Mouse (Mus musculus) embryonic facial prominence, embryonic 11.5 days (tissue): ENCODE results near the gene Lbp. TPM values are rescaled to one million over a fixed set of nuclear protein-coding genes. Genes with fewer than 3 reads are reported as not detected.

ENCODE experiments used
- ATAC-seq: fragments of 200-750 bp; cut with Nextera tagmentation; replicated peaks from 2 replicates; pipeline ENCODE4 v1.8.0; 2017; ENCODE audit warnings: low read depth; ENCODE audit not compliant: insufficient number of reproducible peaks, low FRiP score, low TSS enrichment
- DNase-seq: peaks from one replicate; pipeline ENCODE4 v3.0.0-alpha.2; 2015; ENCODE audit warnings: low spot score
- H3K27ac ChIP-seq: fragments of 300-500 bp; sonication (generic); replicated peaks from 2 replicates; pipeline ENCODE4 v1.5.1; 2014; ENCODE audit warnings: mild to moderate bottlenecking, low read depth, low read length, control low read depth
- H3K27me3 ChIP-seq: fragments of 300-500 bp; sonication (generic); 2 replicates; pipeline ENCODE4 v1.6.1; 2014; ENCODE audit warnings: mild to moderate bottlenecking, low read length, moderate library complexity, mixed read lengths; ENCODE audit not compliant: control insufficient read depth, insufficient read depth
- H3K36me3 ChIP-seq: fragments of 300-500 bp; sonication (generic); replicated peaks from 2 replicates; pipeline ENCODE4 v1.6.1; 2014; ENCODE audit warnings: low read depth, mild to moderate bottlenecking, low read length, moderate library complexity, mixed read lengths; ENCODE audit not compliant: control insufficient read depth, insufficient read depth
- H3K4me1 ChIP-seq: fragments of 300-500 bp; sonication (generic); 2 replicates; pipeline ENCODE4 v1.6.1; 2014; ENCODE audit warnings: low read length, mixed read lengths; ENCODE audit not compliant: control insufficient read depth, insufficient read depth
- H3K4me2 ChIP-seq: fragments of 300-500 bp; sonication (generic); 2 replicates; pipeline ENCODE4 v1.6.1; 2014; ENCODE audit warnings: low read depth, mild to moderate bottlenecking, control low read depth, low read length, moderate library complexity
- H3K4me3 ChIP-seq: fragments of 300-500 bp; sonication (generic); 2 replicates; pipeline ENCODE4 v1.5.1; 2014; ENCODE audit warnings: low read depth, low read length, control low read depth
- H3K9ac ChIP-seq: fragments of 300-500 bp; sonication (generic); replicated peaks from 2 replicates; pipeline ENCODE4 v1.6.1; 2014; ENCODE audit warnings: mild to moderate bottlenecking, control low read depth, low read length
- H3K9me3 ChIP-seq: fragments of 300-500 bp; sonication (generic); replicated peaks from 2 replicates; pipeline ENCODE4 v1.6.1; 2016; ENCODE audit warnings: mild to moderate bottlenecking, low read length, inconsistent platforms, mixed read lengths; ENCODE audit not compliant: control insufficient read depth
- WGBS: fragments of 180-500 bp; shearing (Covaris S2); extraction: QIAGEN DNeasy Blood & Tissue Kit; methylation state at CpG from one replicate; pipeline ENCODE4 v1.1.7; 2014; 5-methylcytosine and 5-hydroxymethylcytosine counted together
- polyA plus RNA-seq: library from polyadenylated mRNA; unstranded; fragments of >200 nt; fragmentation: Nextera tagmentation; extraction: Ambion mirVana; gene quantifications from 2 replicates; pipeline ENCODE4 v1.2.1, GENCODE M21; 2014

Lbp gene
- polyA plus RNA-seq = 3.8 and 4.6 TPM in 2 replicates

DNA sequence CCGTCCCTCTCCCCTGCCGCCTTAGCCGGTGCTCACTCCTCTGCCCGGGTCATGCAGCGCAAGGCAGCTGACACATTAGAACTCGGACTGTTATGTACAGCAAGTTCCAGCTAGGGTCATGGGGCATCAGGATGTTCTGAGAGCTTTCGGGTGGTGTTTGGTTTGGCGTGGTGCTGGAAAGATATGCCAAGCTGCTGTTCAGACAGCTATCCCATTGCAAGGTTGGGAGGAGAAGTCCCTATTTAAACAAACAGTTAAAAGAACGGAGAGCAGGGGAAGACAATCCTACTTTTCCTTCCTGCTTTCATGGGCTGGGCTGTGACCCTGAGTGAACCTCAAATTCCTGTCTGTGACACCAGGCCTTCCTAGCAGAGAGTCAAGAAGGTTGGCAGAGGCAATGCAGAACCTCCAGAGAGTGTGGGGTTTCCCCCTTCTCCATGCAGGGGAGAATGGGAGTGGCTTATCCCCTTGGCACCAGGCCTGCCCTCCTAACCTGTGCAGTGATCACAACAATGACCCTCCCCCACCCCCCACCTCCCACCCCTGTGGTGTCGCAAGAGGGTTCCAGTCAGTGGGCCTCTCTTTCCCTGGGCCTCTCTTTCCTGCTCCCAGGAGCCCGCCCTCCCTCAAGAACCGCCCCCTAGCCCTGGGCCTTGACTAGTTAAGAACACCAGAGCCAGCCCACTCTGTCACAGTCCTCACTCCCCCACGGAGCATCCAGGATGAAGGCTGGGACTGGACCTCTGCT lies at the start of gene Lbp:
Gene Lbp (plus strand): TSS at position 546 of the 748 bp plus-strand sequence.
- peak; percentile 26 for DNase-seq
- no peak within 1 kb of the TSS for H3K27ac ChIP-seq
- no peaks in the 10 kb centered on the region for H3K9me3 ChIP-seq
- peak; percentile 54; the same call in 1 of the 2 replicates for ATAC-seq
- no peak within 1 kb of the TSS for H3K4me2 ChIP-seq
- peaks cover 2% of the 10 kb centered on the region; the same call in 1 of the 2 replicates for H3K4me1 ChIP-seq
- H3K4me3 ChIP-seq = no peak within 1 kb of the TSS
- 50% methylated on average over 13 of the region's 13 CpGs for WGBS
- H3K9ac ChIP-seq = peak within 1 kb of the TSS; percentile 25; the same call in 1 of the 2 replicates
- no peaks in the 10 kb centered on the region for H3K36me3 ChIP-seq
- no peaks in the 10 kb centered on the region for H3K27me3 ChIP-seq

DNA sequence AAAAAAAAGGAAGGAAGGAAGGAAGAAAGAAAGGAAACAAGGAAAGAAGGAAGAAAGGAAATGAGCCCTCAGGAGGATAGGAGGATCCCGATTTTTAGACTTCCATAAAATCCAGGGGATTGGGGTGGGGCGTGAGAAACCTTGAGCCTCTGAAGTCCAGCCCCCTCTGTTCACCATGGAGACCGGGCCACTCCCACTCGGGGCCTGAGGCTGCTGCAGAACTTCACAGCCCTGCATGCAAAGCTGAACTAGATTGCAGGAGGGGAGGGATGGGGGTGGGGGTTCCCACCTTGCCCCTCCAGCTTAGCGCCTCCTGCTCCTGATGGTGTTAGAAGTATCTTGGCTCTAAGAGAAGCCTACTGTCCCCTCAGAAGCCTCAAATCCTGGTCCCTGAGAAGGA lies 49.4 kb upstream of the Lbp start:
- DNase-seq = peak; percentile 48
- ATAC-seq = no peak
- H3K9me3 ChIP-seq = no peaks in the 10 kb centered on the region
- peaks cover 3% of the 10 kb centered on the region; the same call in 1 of the 2 replicates for H3K4me1 ChIP-seq
- H3K9ac ChIP-seq = no peak overlapping the region
- no peak overlapping the region for H3K27ac ChIP-seq
- WGBS = 12% methylated on average over 5 of the region's 5 CpGs
- H3K4me2 ChIP-seq = no peak overlapping the region
- no peaks in the 10 kb centered on the region for H3K27me3 ChIP-seq
- H3K36me3 ChIP-seq = no peaks in the 10 kb centered on the region
- H3K4me3 ChIP-seq = no peak overlapping the region

DNA sequence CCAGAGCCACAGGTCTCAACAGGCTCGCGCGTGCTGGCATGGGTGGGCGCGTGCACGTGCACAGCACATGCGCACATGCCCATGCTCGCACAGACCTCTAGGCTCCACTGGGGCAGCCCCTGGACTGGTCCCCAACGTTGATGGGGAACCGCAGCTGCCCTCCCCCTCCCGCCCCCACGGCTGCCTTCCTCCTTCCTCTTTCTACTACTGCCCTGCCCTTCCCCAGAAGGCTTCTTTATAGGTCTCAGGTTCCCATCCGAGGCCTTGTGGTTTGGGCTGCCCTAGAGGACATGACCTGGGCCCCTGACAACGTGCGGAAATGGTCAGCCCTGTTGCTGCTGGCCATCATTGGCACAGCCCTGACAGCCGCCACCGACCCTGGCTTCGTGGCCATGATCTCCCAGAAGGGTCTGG lies 48.3 kb upstream of the Lbp start, which contains the start of gene Bpi:
Gene Bpi (plus strand): TSS at position 90 of the 414 bp plus-strand sequence.
- Histone ChIP-seq H3K36me3 (no peaks in the 10 kb centered on the region), H3K9ac (no peak within 1 kb of the TSS), H3K4me2 (no peak within 1 kb of the TSS), H3K27ac (no peak within 1 kb of the TSS), H3K4me1 (peaks cover 3% of the 10 kb centered on the region; the same call in 1 of the 2 replicates), H3K9me3 (no peaks in the 10 kb centered on the region), H3K27me3 (no peaks in the 10 kb centered on the region), H3K4me3 (no peak within 1 kb of the TSS)
- ATAC-seq (peak; percentile 20; the same call in 1 of the 2 replicates), DNase-seq (peak; percentile 23)
- 56% methylated on average over 18 of the region's 18 CpGs for WGBS

DNA sequence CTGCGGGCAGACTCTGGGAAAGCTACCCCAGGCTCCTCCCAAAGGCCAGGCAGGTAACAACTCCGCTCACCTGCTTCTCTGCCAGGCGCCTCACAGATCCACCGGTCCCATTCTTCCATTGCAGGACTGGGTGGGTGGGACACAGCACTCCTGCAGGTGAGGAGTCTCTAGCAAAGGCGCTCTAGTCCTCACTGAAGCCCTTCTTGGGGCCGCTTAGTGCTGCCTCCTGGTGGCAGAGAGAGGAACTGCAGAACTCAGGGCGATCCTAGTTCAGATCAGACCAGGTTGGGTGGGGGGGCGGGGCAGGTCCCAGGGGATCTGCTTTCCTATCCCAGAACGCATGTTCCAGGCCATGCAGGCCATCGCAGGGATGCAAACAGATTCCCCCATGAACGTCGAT lies 47.5 kb upstream of the Lbp start:
- Histone ChIP-seq H3K4me1 (peaks cover 3% of the 10 kb centered on the region; the same call in 1 of the 2 replicates), H3K9me3 (no peaks in the 10 kb centered on the region), H3K36me3 (no peaks in the 10 kb centered on the region), H3K9ac (no peak overlapping the region), H3K27me3 (no peaks in the 10 kb centered on the region), H3K27ac (no peak overlapping the region), H3K4me3 (no peak overlapping the region), H3K4me2 (no peak overlapping the region)
- DNase-seq (peak; percentile 89), ATAC-seq (peak; percentile 27; the same call in 1 of the 2 replicates)
- 10% methylated on average over 12 of the region's 12 CpGs for WGBS

DNA sequence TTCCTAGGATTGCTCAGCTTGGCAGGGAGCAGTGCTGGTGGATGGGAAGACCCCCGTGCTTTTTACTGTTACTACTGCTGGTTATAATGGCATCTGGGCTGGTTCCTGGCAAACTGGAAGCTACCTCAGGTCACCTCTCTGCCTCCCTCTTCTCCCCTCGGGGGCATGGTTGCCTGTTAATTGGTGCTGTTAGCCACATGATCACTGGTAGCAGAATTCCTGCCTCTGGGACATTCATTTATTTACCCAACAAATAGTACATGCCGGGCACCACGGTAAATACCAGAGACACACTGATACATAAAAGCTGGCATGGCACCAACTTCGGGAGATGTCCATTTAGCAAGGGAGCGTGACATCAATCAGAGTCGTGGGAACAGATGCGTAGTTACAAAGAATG lies 46.8 kb upstream of the Lbp start:
- H3K36me3 ChIP-seq = no peaks in the 10 kb centered on the region
- peaks cover 3% of the 10 kb centered on the region; the same call in 1 of the 2 replicates for H3K4me1 ChIP-seq
- ATAC-seq (no peak), DNase-seq (no peak)
- no peak overlapping the region for H3K4me2 ChIP-seq
- 80% methylated on average over 8 of the region's 8 CpGs for WGBS
- no peak overlapping the region for H3K27ac ChIP-seq
- H3K4me3 ChIP-seq = no peak overlapping the region
- no peak overlapping the region for H3K9ac ChIP-seq
- H3K27me3 ChIP-seq = no peaks in the 10 kb centered on the region
- H3K9me3 ChIP-seq = no peaks in the 10 kb centered on the region

DNA sequence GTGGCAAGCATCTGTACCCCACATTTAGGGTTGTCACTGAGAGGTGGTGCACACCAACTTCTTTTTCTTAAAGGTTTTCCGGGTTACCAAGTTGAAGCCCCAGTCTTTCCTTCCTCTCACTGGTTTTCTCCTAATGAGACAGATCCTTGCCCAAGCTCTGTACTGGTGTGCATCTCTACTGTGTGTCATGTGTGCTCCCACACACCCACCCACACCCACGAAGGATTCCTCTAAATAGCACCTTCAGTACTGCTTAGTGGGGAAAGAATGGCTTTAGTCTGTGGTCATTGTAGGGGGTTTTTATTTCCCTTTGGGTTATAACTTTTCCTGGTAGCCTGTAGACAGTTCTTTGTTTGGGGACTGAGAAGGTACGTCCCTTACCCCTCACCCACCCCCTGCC lies 41.4 kb upstream of the Lbp start:
- Histone ChIP-seq H3K27me3 (no peaks in the 10 kb centered on the region), H3K27ac (no peak overlapping the region), H3K9me3 (no peaks in the 10 kb centered on the region), H3K36me3 (no peaks in the 10 kb centered on the region), H3K4me1 (no peaks in the 10 kb centered on the region), H3K4me2 (no peak overlapping the region), H3K4me3 (no peak overlapping the region), H3K9ac (no peak overlapping the region)
- DNase-seq (no peak), ATAC-seq (no peak)
- 78% methylated on average over 3 of the region's 3 CpGs for WGBS

DNA sequence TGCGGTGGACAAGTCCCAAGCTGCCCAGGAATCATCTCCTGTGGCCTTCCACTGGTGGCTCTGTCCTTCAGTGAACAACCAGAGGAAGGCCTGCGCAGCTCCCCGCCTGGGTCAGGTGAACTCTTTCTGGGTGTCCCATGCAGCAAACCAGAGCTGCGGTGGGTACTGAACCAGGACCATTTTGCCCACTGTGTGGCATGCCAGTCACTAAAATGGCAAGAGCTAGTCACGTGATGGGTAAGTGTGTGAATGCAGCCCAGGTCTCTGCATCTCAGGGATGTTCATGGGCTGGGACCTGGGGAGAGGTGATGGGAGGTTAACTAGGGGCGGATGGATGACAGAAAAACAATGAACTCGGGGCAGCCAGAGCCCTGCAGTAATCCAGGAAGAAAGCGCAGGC lies 36.3 kb upstream of the Lbp start:
- no peak overlapping the region for H3K27ac ChIP-seq

DNA sequence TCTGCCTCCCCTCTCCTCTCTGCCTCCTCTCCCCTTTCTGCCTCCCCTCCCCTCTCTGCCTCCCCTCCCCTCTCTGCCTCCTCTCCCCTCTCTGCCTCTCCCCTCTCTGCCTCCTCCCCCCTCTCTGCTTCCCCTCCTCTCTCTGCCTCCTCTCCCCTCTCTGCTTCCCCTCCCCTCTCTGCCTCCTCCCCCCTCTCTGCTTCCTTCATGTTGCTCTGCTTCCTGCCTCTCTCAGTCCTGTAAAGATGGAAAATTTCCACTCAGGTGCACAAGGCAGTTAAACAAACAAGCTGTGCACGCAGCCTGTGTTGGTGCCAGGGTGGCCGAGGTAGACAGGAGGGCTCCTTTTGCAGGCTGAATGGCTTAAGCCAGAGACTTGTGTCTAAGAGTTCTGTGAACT lies 32.6 kb upstream of the Lbp start:
- Histone ChIP-seq H3K27ac (no peak overlapping the region), H3K9ac (no peak overlapping the region), H3K36me3 (no peaks in the 10 kb centered on the region), H3K4me1 (no peaks in the 10 kb centered on the region; the same call in 1 of the 2 replicates), H3K4me2 (no peak overlapping the region), H3K27me3 (no peaks in the 10 kb centered on the region), H3K9me3 (no peaks in the 10 kb centered on the region), H3K4me3 (no peak overlapping the region)
- no peak for ATAC-seq
- DNase-seq = peak; percentile 15
- 14% methylated on average over 2 of the region's 2 CpGs for WGBS

More for the DNA sequence above, 36.3 kb upstream of the Lbp start:
- H3K4me2 ChIP-seq = no peak overlapping the region
- no peaks in the 10 kb centered on the region; the same call in 1 of the 2 replicates for H3K4me1 ChIP-seq
- no peaks in the 10 kb centered on the region for H3K9me3 ChIP-seq
- ATAC-seq (no peak), DNase-seq (no peak)
- no peaks in the 10 kb centered on the region for H3K27me3 ChIP-seq
- 83% methylated on average over 8 of the region's 8 CpGs for WGBS
- no peaks in the 10 kb centered on the region for H3K36me3 ChIP-seq
- no peak overlapping the region for H3K4me3 ChIP-seq
- H3K9ac ChIP-seq = no peak overlapping the region
